ENCODE assay signal across 1 mouse cellular context in genomic region chr8:91250966-91251365, GRCm38 (mm10).
TF ChIP-seq lines count a peak whose summit lies in the region.

No protein-coding gene starts in this region.

TF ChIP-seq in MEL, 35 proteins besides CTCF, POLR2A, EP300 and RAD21 (continued from another document):
- TF ChIP-seq MEF2A (IDR thresholded peaks at IDR 0.05; ENCODE audit: extremely low read depth, insufficient replicate concordance, low read depth, low read length, poor library complexity, severe bottlenecking), result no peak
- TF ChIP-seq POLR2AphosphoS2 (IDR thresholded peaks at IDR 0.05; ENCODE audit: low read length), result no peak
- TF ChIP-seq JUND (IDR thresholded peaks at IDR 0.05; ENCODE audit: low read depth, low read length), result 0 out of 2 replicates have a peak, but pooled peaks have one; percentile 35
- TF ChIP-seq ZMIZ1 (IDR thresholded peaks at IDR 0.05; ENCODE audit: low read depth, low read length), result no peak
- peak; percentile 34; the same call in 1 of the 2 replicates for TF ChIP-seq HCFC1 (IDR thresholded peaks at IDR 0.05; ENCODE audit: low read depth, low read length)
- peak; percentile 94 for TF ChIP-seq ETS1 (IDR thresholded peaks at IDR 0.05; ENCODE audit: low read depth, low read length)
- TF ChIP-seq CHD2 (IDR thresholded peaks at IDR 0.05; ENCODE audit: low read length), result no peak; the same call in 1 of the 2 replicates
- TF ChIP-seq USF2 (IDR thresholded peaks at IDR 0.05; ENCODE audit: borderline replicate concordance in 1 of 2, insufficient read depth in 1 of 2, low read depth in 1 of 2, low read length in 2 of 2), result no peak
- no peak for TF ChIP-seq GABPA (IDR thresholded peaks at IDR 0.05; ENCODE audit: low read depth, low read length)
- no peak for TF ChIP-seq NRF1 (IDR thresholded peaks at IDR 0.05; ENCODE audit: insufficient read depth, low read depth, low read length, poor library complexity, severe bottlenecking)
- TF ChIP-seq POLR2AphosphoS5 (IDR thresholded peaks at IDR 0.05; ENCODE audit: borderline replicate concordance, low read depth, low read length), result no peak
- TF ChIP-seq ELF1 (IDR thresholded peaks at IDR 0.05; ENCODE audit: low read depth, low read length), result no peak
- TF ChIP-seq SMC3 (IDR thresholded peaks at IDR 0.05; ENCODE audit: low read depth, low read length), result no peak
- no peak for TF ChIP-seq MAZ (IDR thresholded peaks at IDR 0.05; ENCODE audit: low read depth, low read length)
- peak; percentile 56; the same call in 1 of the 2 replicates for TF ChIP-seq MXI1 (IDR thresholded peaks at IDR 0.05; ENCODE audit: low read depth, low read length)
- TF ChIP-seq KAT2A (conservative IDR thresholded peaks at IDR 0.05; ENCODE audit: low read depth, low read length), result no peak
- TF ChIP-seq ZKSCAN1 (IDR thresholded peaks at IDR 0.05; ENCODE audit: low read depth, low read length), result no peak
- no peak for TF ChIP-seq USF1 (IDR thresholded peaks at IDR 0.05; ENCODE audit: low read depth, low read length)
- no peak for TF ChIP-seq UBTF (IDR thresholded peaks at IDR 0.05; ENCODE audit: borderline replicate concordance, insufficient read depth, low read depth, low read length)
